Comparison of ENCODE assay signal across 9 mouse cellular contexts in genomic region chr4:116821694-116822016, GRCm38 (mm10). TPM values are rescaled to one million over a fixed set of nuclear protein-coding genes. Genes with fewer than 3 reads are reported as not detected.
A peak's percentile ranks its signal among the peaks of the same experiment; 100 is the strongest.
DNase-seq lines count a peak whose midpoint lies in the region; ATAC-seq and TF ChIP-seq lines count a peak whose summit lies in the region.
"Had no signal": no experiment of that assay in that cellular context is flagged by ENCODE, and none has a peak within 500 bp of the region (broad histone marks: within the 10 kb centered on the region; RNA-seq: fewer than 3 reads in every experiment).

TSS of gene Hpdl (minus strand) at chr4:116821707.

- no peak for DNase-seq in heart, adult 11 months
- no peak for DNase-seq in thymus, postnatal 0 days (ENCODE audit: low spot score)
- no peak for DNase-seq in ovary, postnatal 10 days (ENCODE audit: low spot score)

- peak within 1 kb of the TSS; percentile 79 for H3K9ac ChIP-seq in heart, embryonic 13.5 days
- H3K9ac ChIP-seq in forebrain, embryonic 15.5 days (replicated peaks) = peak within 1 kb of the TSS; percentile 39
- peak within 1 kb of the TSS; percentile 57; the same call in 1 of the 2 replicates for H3K9ac ChIP-seq in liver, embryonic 15.5 days

- no peaks in the 10 kb centered on the region for H3K9me3 ChIP-seq in heart, embryonic 13.5 days
- H3K9me3 ChIP-seq in E14TG2a.4 (ENCODE audit: low read length) = no peaks in the 10 kb centered on the region
- H3K9me3 ChIP-seq in forebrain, embryonic 15.5 days = no peaks in the 10 kb centered on the region
- H3K9me3 ChIP-seq in liver, embryonic 15.5 days (replicated peaks) = no peaks in the 10 kb centered on the region
- H3K9me3 ChIP-seq: G1E had no signal

- H3K4me3 ChIP-seq in heart, embryonic 13.5 days = peak within 1 kb of the TSS; percentile 64
- H3K4me3 ChIP-seq in E14TG2a.4 (replicated peaks; ENCODE audit: low read length) = peak within 1 kb of the TSS; percentile 85
- peak within 1 kb of the TSS; percentile 39 for H3K4me3 ChIP-seq in forebrain, embryonic 15.5 days
- H3K4me3 ChIP-seq in liver, embryonic 15.5 days (replicated peaks) = peak within 1 kb of the TSS; percentile 64

- H3K27me3 ChIP-seq in heart, embryonic 13.5 days (replicated peaks) = peaks cover 26% of the 10 kb centered on the region
- peaks cover 5% of the 10 kb centered on the region for H3K27me3 ChIP-seq in E14TG2a.4 (ENCODE audit: insufficient read depth, low read length)
- H3K27me3 ChIP-seq in forebrain, embryonic 15.5 days = peaks cover 14% of the 10 kb centered on the region; the same call in 1 of the 2 replicates
- peaks cover 32% of the 10 kb centered on the region for H3K27me3 ChIP-seq in liver, embryonic 15.5 days

- H3K4me2 ChIP-seq in heart, embryonic 13.5 days = peak within 1 kb of the TSS; percentile 100
- peak within 1 kb of the TSS; percentile 85 for H3K4me2 ChIP-seq in forebrain, embryonic 15.5 days (replicated peaks)
- H3K4me2 ChIP-seq in liver, embryonic 15.5 days = peak within 1 kb of the TSS; percentile 92

- ATAC-seq in heart, embryonic 13.5 days (ENCODE audit: extremely low read depth, insufficient number of reproducible peaks, low FRiP score, low TSS enrichment) = no peak
- ATAC-seq in forebrain, embryonic 15.5 days (replicated peaks) = no peak
- ATAC-seq in liver, embryonic 15.5 days (ENCODE audit: insufficient read depth) = no peak
- ATAC-seq in monocyte, adult 5-6 weeks (replicated peaks; ENCODE audit: insufficient number of reproducible peaks, low FRiP score, low TSS enrichment, poor library complexity, severe bottlenecking) = no peak

- WGBS in heart, embryonic 13.5 days = 11% methylated on average over 9 of the region's 9 CpGs
- 15% methylated on average over 9 of the region's 9 CpGs for WGBS in forebrain, embryonic 15.5 days
- 10% methylated on average over 9 of the region's 9 CpGs for WGBS in liver, embryonic 15.5 days (ENCODE audit: insufficient replicate concordance)

- no peak within 1 kb of the TSS for H3K27ac ChIP-seq in heart, embryonic 13.5 days (replicated peaks)
- no peak within 1 kb of the TSS for H3K27ac ChIP-seq in forebrain, embryonic 15.5 days (replicated peaks)
- no peak within 1 kb of the TSS for H3K27ac ChIP-seq in liver, embryonic 15.5 days (replicated peaks)

- peaks cover 23% of the 10 kb centered on the region for H3K4me1 ChIP-seq in heart, embryonic 13.5 days
- H3K4me1 ChIP-seq in E14TG2a.4 (replicated peaks; ENCODE audit: low read depth, low read length) = peaks cover 73% of the 10 kb centered on the region
- peaks cover 27% of the 10 kb centered on the region for H3K4me1 ChIP-seq in forebrain, embryonic 15.5 days
- H3K4me1 ChIP-seq in liver, embryonic 15.5 days (replicated peaks) = peaks cover 34% of the 10 kb centered on the region

- no peak for TF ChIP-seq CTCF in E14TG2a.4 (conservative IDR thresholded peaks at IDR 0.05; ENCODE audit: low read length)

- peaks cover 22% of the 10 kb centered on the region for H3K36me3 ChIP-seq in heart, embryonic 13.5 days
- H3K36me3 ChIP-seq in E14TG2a.4 (ENCODE audit: insufficient read depth, low read length) = peaks cover 35% of the 10 kb centered on the region
- no peaks in the 10 kb centered on the region for H3K36me3 ChIP-seq in forebrain, embryonic 15.5 days
- H3K36me3 ChIP-seq in liver, embryonic 15.5 days (replicated peaks) = no peaks in the 10 kb centered on the region

RNA-seq across cellular contexts. Expression of gene Hpdl, which starts in this region (rescaled TPM):
- 0.70 and 1.0 TPM in 2 replicates for polyA plus RNA-seq in heart, embryonic 13.5 days (2015; fragmentation: Nextera tagmentation; extraction: Ambion mirVana)
- polyA plus RNA-seq in forebrain, embryonic 15.5 days (2015; fragmentation: Nextera tagmentation; extraction: Ambion mirVana) = 0.59 and 0.73 TPM in 2 replicates
- 0.18 and 0.30 TPM in 2 replicates for polyA plus RNA-seq in liver, embryonic 15.5 days (2015; fragmentation: Nextera tagmentation; extraction: Ambion mirVana)
- 0.22 and 0.49 TPM in 2 replicates for polyA plus RNA-seq in thymus, postnatal 0 days (2015; fragmentation: Nextera tagmentation; extraction: Ambion mirVana)
- total RNA-seq in monocyte, adult 5-6 weeks (2017) = not detected in 3 replicates
- total RNA-seq: G1E had no signal
- polyA plus RNA-seq: G1E had no signal
